Mouse (Mus musculus): ENCODE measurements around the gene Arl5c. TPM values are rescaled to one million over a fixed set of nuclear protein-coding genes. Genes with fewer than 3 reads are reported as not detected.
A peak's percentile ranks its signal among the peaks of the same experiment; 100 is the strongest.

The Arl5c gene
- polyA plus RNA-seq (2015; fragmentation: Nextera tagmentation; extraction: Ambion mirVana), result 8.2 and 13.4 TPM in 2 replicates

- Histone ChIP-seq H3K9me3 (no peaks in the 10 kb centered on the region), H3K4me2 (peak within 1 kb of the TSS; percentile 93), H3K4me1 (peaks cover 22% of the 10 kb centered on the region), H3K9ac (peak within 1 kb of the TSS; percentile 22; the same call in 1 of the 2 replicates), H3K4me3 (replicated peaks) (peak within 1 kb of the TSS; percentile 50), H3K27me3 (replicated peaks) (peaks cover 13% of the 10 kb centered on the region), H3K27ac (no peak within 1 kb of the TSS; the same call in 1 of the 2 replicates), H3K36me3 (no peaks in the 10 kb centered on the region)
- WGBS, result 1% methylated on average over 26 of the region's 26 CpGs
- ATAC-seq (ENCODE audit: insufficient read depth, low FRiP score, low read depth), result peak; percentile 17; the same call in 1 of the 2 replicates
Measured at GRCm38 (mm10) chr11:97995564-97996288, at the start of gene Arl5c. Gene Arl5c (minus strand): TSS chr11:97996181.

- no peaks in the 10 kb centered on the region for H3K9me3 ChIP-seq
- H3K36me3 ChIP-seq, result no peaks in the 10 kb centered on the region
- peaks cover 14% of the 10 kb centered on the region for H3K27me3 ChIP-seq (replicated peaks)
- H3K4me2 ChIP-seq, result no peak overlapping the region
- no peak overlapping the region for H3K9ac ChIP-seq
- H3K4me3 ChIP-seq (replicated peaks), result no peak overlapping the region
- no peak for ATAC-seq (ENCODE audit: insufficient read depth, low FRiP score, low read depth)
- no peak overlapping the region for H3K27ac ChIP-seq
- H3K4me1 ChIP-seq, result no peaks in the 10 kb centered on the region
- WGBS, result 66% methylated on average over 4 of the region's 4 CpGs
Measured at GRCm38 (mm10) chr11:98045596-98045995, 49.6 kb upstream of the Arl5c start.

GRCm38 (mm10) chr11:98044074-98044473, 48.1 kb upstream of the Arl5c start:
- no peak for ATAC-seq (ENCODE audit: insufficient read depth, low FRiP score, low read depth)
- 58% methylated on average over 5 of the region's 5 CpGs for WGBS
- Histone ChIP-seq H3K4me2 (no peak overlapping the region), H3K27me3 (replicated peaks) (peaks cover 4% of the 10 kb centered on the region), H3K4me3 (replicated peaks) (no peak overlapping the region), H3K9me3 (no peaks in the 10 kb centered on the region), H3K27ac (no peak overlapping the region), H3K4me1 (no peaks in the 10 kb centered on the region), H3K9ac (no peak overlapping the region), H3K36me3 (no peaks in the 10 kb centered on the region)

GRCm38 (mm10) chr11:98042741-98043140, 46.8 kb upstream of the Arl5c start:
- Histone ChIP-seq H3K9me3 (no peaks in the 10 kb centered on the region), H3K9ac (no peak overlapping the region), H3K27me3 (replicated peaks) (peaks cover 4% of the 10 kb centered on the region; the same call in 1 of the 2 replicates), H3K27ac (no peak overlapping the region), H3K36me3 (no peaks in the 10 kb centered on the region), H3K4me3 (replicated peaks) (no peak overlapping the region), H3K4me1 (no peaks in the 10 kb centered on the region), H3K4me2 (no peak overlapping the region)
- ATAC-seq (ENCODE audit: insufficient read depth, low FRiP score, low read depth), result no peak
- 80% methylated on average over 6 of the region's 6 CpGs for WGBS

GRCm38 (mm10) chr11:98040975-98041374, 45.0 kb upstream of the Arl5c start:
- H3K9me3 ChIP-seq, result no peaks in the 10 kb centered on the region
- H3K9ac ChIP-seq, result no peak overlapping the region
- no peak overlapping the region for H3K27ac ChIP-seq
- no peaks in the 10 kb centered on the region for H3K36me3 ChIP-seq
- no peak for ATAC-seq (ENCODE audit: insufficient read depth, low FRiP score, low read depth)
- H3K4me3 ChIP-seq (replicated peaks), result no peak overlapping the region
- H3K27me3 ChIP-seq (replicated peaks), result peaks cover 14% of the 10 kb centered on the region; the same call in 1 of the 2 replicates
- peaks cover 4% of the 10 kb centered on the region for H3K4me1 ChIP-seq
- 79% methylated on average over 8 of the region's 8 CpGs for WGBS
- H3K4me2 ChIP-seq, result no peak overlapping the region

GRCm38 (mm10) chr11:98037871-98038270, 41.9 kb upstream of the Arl5c start:
- Histone ChIP-seq H3K36me3 (no peaks in the 10 kb centered on the region), H3K4me1 (peaks cover 14% of the 10 kb centered on the region), H3K27ac (no peak overlapping the region), H3K4me2 (no peak overlapping the region), H3K4me3 (replicated peaks) (no peak overlapping the region), H3K9ac (no peak overlapping the region), H3K27me3 (replicated peaks) (peaks cover 17% of the 10 kb centered on the region; the same call in 1 of the 2 replicates), H3K9me3 (no peaks in the 10 kb centered on the region)
- 64% methylated on average over 14 of the region's 14 CpGs for WGBS
- no peak for ATAC-seq (ENCODE audit: insufficient read depth, low FRiP score, low read depth)

- Histone ChIP-seq H3K9me3 (no peaks in the 10 kb centered on the region), H3K9ac (no peak overlapping the region), H3K27ac (no peak overlapping the region), H3K36me3 (peaks cover 4% of the 10 kb centered on the region), H3K4me3 (replicated peaks) (peak overlapping the region; percentile 32), H3K4me1 (peaks cover 14% of the 10 kb centered on the region), H3K4me2 (peak overlapping the region; percentile 66), H3K27me3 (replicated peaks) (peaks cover 17% of the 10 kb centered on the region; the same call in 1 of the 2 replicates)
- ATAC-seq (ENCODE audit: insufficient read depth, low FRiP score, low read depth), result peak; percentile 45; the same call in 1 of the 2 replicates
- WGBS, result 1% methylated on average over 25 of the region's 27 CpGs
Measured at GRCm38 (mm10) chr11:98035977-98036377, 40.0 kb upstream of the Arl5c start.

- ATAC-seq (ENCODE audit: insufficient read depth, low FRiP score, low read depth), result no peak
- Histone ChIP-seq H3K27me3 (replicated peaks) (peaks cover 17% of the 10 kb centered on the region; the same call in 1 of the 2 replicates), H3K9ac (no peak overlapping the region), H3K4me2 (no peak overlapping the region), H3K36me3 (peaks cover 14% of the 10 kb centered on the region), H3K4me3 (replicated peaks) (no peak overlapping the region), H3K27ac (no peak overlapping the region), H3K9me3 (no peaks in the 10 kb centered on the region), H3K4me1 (peaks cover 14% of the 10 kb centered on the region)
- WGBS, result 45% methylated on average over 4 of the region's 4 CpGs
Measured at GRCm38 (mm10) chr11:98034840-98035239, 38.9 kb upstream of the Arl5c start.

- H3K27ac ChIP-seq, result no peak overlapping the region
- peaks cover 22% of the 10 kb centered on the region for H3K36me3 ChIP-seq
- 70% methylated on average over 5 of the region's 5 CpGs for WGBS
- no peak overlapping the region for H3K4me2 ChIP-seq
- no peak for ATAC-seq (ENCODE audit: insufficient read depth, low FRiP score, low read depth)
- H3K4me1 ChIP-seq, result peaks cover 14% of the 10 kb centered on the region
- H3K9ac ChIP-seq, result no peak overlapping the region
- H3K4me3 ChIP-seq (replicated peaks), result no peak overlapping the region
- no peaks in the 10 kb centered on the region for H3K9me3 ChIP-seq
- peaks cover 17% of the 10 kb centered on the region; the same call in 1 of the 2 replicates for H3K27me3 ChIP-seq (replicated peaks)
Measured at GRCm38 (mm10) chr11:98034061-98034460, 38.1 kb upstream of the Arl5c start.

GRCm38 (mm10) chr11:98031443-98031770, 35.4 kb upstream of the Arl5c start:
- H3K4me2 ChIP-seq, result no peak overlapping the region
- H3K9ac ChIP-seq, result no peak overlapping the region
- WGBS, result 6% methylated on average over 5 of the region's 5 CpGs
- peaks cover 30% of the 10 kb centered on the region for H3K36me3 ChIP-seq
- no peak overlapping the region for H3K4me3 ChIP-seq (replicated peaks)
- peaks cover 6% of the 10 kb centered on the region; the same call in 1 of the 2 replicates for H3K27me3 ChIP-seq (replicated peaks)
- no peak overlapping the region; the same call in 1 of the 2 replicates for H3K27ac ChIP-seq
- H3K4me1 ChIP-seq, result peaks cover 14% of the 10 kb centered on the region
- no peak for ATAC-seq (ENCODE audit: insufficient read depth, low FRiP score, low read depth)
- no peaks in the 10 kb centered on the region for H3K9me3 ChIP-seq

- Histone ChIP-seq H3K27ac (no peak overlapping the region; the same call in 1 of the 2 replicates), H3K4me2 (no peak overlapping the region), H3K4me3 (replicated peaks) (no peak overlapping the region), H3K27me3 (replicated peaks) (0 out of 2 replicates have a peak, but pooled peaks cover 2% of the 10 kb centered on the region), H3K36me3 (peaks cover 30% of the 10 kb centered on the region), H3K9me3 (no peaks in the 10 kb centered on the region), H3K9ac (no peak overlapping the region), H3K4me1 (peaks cover 12% of the 10 kb centered on the region)
- WGBS, result 46% methylated on average over 5 of the region's 5 CpGs
- ATAC-seq (ENCODE audit: insufficient read depth, low FRiP score, low read depth), result no peak
Measured at GRCm38 (mm10) chr11:98030701-98031442, 34.9 kb upstream of the Arl5c start.

GRCm38 (mm10) chr11:98027785-98028184, 31.8 kb upstream of the Arl5c start:
- H3K4me3 ChIP-seq (replicated peaks), result peak overlapping the region; percentile 87
- H3K4me2 ChIP-seq, result peak overlapping the region; percentile 73
- H3K4me1 ChIP-seq, result peaks cover 11% of the 10 kb centered on the region
- H3K9me3 ChIP-seq, result no peaks in the 10 kb centered on the region
- 16% methylated on average over 7 of the region's 7 CpGs for WGBS
- no peaks in the 10 kb centered on the region for H3K27me3 ChIP-seq (replicated peaks)
- no peak for ATAC-seq (ENCODE audit: insufficient read depth, low FRiP score, low read depth)
- H3K9ac ChIP-seq, result peak overlapping the region; percentile 97
- peaks cover 30% of the 10 kb centered on the region for H3K36me3 ChIP-seq
- H3K27ac ChIP-seq, result 0 out of 2 replicates have a peak overlapping the region, but pooled peaks have one; percentile 91

Data from stomach, embryonic 15.5 days (tissue).